Mouse (Mus musculus): ENCODE results near the gene Prc1. TPM values are rescaled to one million over a fixed set of nuclear protein-coding genes. Genes with fewer than 3 reads are reported as not detected.

Gene Prc1
- total RNA-seq, 4 experiments from 2014 or later: 0.51 to 1.9 (median 1.5) TPM

Other genes with a start within 250 kb of the Prc1 start
- gene Idh2, start 179.1 kb upstream of the Prc1 start, total RNA-seq (2022): 10 to 100 TPM; 67.5 to 83.7 (median 75.9) TPM
- 10 to 100 TPM; 22.0 to 27.7 (median 25.9) TPM for gene Sema4b, start 107.6 kb upstream of the Prc1 start, total RNA-seq (2022)
- 10 to 100 TPM; 20.3 to 31.5 (median 25.9) TPM for gene Cib1, start 61.6 kb upstream of the Prc1 start, total RNA-seq (2022)
- 1 to 10 TPM; 6.2 to 7.5 (median 7.0) TPM for gene Gdpgp1, start 61.6 kb upstream of the Prc1 start, total RNA-seq (2022)
- 1 to 10 TPM; 1.3 to 2.1 (median 1.8) TPM for gene Ttll13, start 48.1 kb upstream of the Prc1 start, total RNA-seq (2022)
- 10 to 100 TPM; 37.2 to 43.3 (median 38.6) TPM for gene Ngrn, start 33.2 kb upstream of the Prc1 start, total RNA-seq (2022)
- gene Vps33b, start 24.8 kb upstream of the Prc1 start, total RNA-seq (2022): 10 to 100 TPM; 19.8 to 27.7 (median 23.7) TPM
- gene Rccd1, start 30.0 kb downstream of the Prc1 start, total RNA-seq (2022): 10 to 100 TPM; 12.7 to 19.0 (median 14.2) TPM
- gene Unc45a, start 46.6 kb downstream of the Prc1 start, total RNA-seq (2022): 10 to 100 TPM; 35.5 to 47.2 (median 40.6) TPM
- 10 to 100 TPM; 37.7 to 55.7 (median 49.0) TPM for gene Hddc3, start 48.7 kb downstream of the Prc1 start, total RNA-seq (2022)
- 100 to 1,000 TPM; 161 to 192 (median 173) TPM for gene Man2a2, start 76.9 kb downstream of the Prc1 start, total RNA-seq (2022)
- gene Fes, start 93.5 kb downstream of the Prc1 start, total RNA-seq (2022): 10 to 100 TPM in 2 of 4 experiments, 1 to 10 TPM in 2; 7.0 to 20.0 (median 14.1) TPM
- 10 to 100 TPM; 36.1 to 43.8 (median 39.7) TPM for gene Furin, start 111.0 kb downstream of the Prc1 start, total RNA-seq (2022)
- gene Blm, start 240.7 kb downstream of the Prc1 start, total RNA-seq (2022): 1 to 10 TPM; 3.5 to 5.2 (median 4.8) TPM